Mouse (Mus musculus) B cell, adult 2 months (primary cell): ENCODE data around the gene Dnah8.
"Not testable (repeated sequence)": the region's sequence is repeated elsewhere in the genome, so short reads cannot be mapped to it uniquely, and the experiment has no call there.

ENCODE experiments used
- DNase-seq, 2 experiments: peaks; one replicate each; pipeline ENCODE4 v3.0.0; 2022

Gene Dnah8

DNA sequence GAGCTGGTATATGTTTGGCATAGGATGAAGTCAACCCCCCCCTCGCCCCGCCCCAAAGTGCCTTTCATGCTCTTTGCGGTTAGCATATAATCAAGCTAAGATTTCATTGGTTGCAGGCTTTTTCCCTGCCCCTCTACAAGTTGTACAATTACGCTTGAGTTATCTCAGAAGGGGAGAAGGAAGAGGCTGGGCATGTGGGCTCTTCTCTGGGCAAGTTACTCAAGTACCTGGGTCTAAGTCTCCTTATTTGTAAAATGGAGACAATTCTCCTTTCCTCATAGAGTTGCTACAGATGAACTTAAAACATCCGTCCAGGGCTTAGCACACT, 14.2 kb upstream of the Dnah8 start:
- DNase-seq = no peak

DNA sequence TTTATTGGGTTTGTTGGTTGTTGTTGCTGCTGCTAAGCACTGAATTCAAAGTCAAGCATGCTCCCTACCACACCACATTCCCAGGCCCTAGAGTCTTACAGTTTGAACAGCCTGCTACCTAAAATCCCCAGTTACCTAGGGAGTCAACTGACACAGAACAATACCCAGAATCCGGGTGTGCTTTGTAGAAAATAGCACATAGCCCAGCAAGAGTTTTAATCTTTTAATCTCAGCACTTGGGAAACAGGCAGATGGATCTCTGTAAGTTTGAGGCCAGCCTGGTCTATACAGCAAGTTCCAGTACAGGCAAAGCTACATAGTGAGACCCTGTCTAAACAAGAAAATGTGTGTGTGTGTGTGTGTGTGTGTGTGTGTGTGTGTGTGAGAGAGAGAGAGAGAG, 13.4 kb upstream of the Dnah8 start:
- no peak for DNase-seq

DNA sequence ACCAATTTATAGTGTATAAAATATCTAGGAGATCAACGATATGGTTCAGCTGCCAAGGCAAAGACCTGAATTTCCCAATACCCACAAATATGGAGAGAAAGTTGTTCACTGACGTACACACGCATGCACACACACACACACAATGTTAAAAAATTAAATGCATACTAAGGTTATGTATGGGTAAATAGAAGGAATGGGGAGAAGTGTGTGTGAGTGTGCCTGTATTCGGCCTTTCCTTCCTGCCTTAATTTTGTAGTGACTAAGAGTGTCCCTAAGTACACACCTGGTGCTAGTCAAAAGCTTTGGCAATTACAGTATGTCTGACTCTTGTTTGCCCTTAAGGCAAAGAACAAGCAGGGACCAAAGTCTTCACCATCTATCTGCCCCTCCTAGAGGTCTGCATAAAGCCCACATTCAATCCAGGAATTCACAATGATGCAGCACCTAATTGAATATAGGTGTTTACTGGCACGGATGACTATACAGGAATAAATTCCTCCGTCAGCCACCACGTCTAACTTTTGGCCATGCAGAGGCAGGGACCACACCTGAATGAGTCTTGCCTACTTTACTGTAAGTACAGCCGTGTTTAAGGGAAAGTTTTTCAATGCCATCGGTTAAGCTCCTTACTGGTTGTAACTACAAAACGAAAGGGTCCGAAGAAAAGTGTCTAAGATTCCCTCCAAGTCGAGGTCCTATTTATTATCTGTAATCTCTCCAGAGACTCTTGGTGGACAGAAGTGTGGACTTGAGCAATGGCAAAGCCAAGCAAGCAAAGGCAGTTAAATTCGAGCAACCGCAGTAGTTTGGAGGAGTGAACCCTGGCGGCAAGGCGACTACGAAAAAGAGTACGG, 12.7 kb upstream of the Dnah8 start:
- DNase-seq = peak in 1 of 2 experiments; percentile 17

DNA sequence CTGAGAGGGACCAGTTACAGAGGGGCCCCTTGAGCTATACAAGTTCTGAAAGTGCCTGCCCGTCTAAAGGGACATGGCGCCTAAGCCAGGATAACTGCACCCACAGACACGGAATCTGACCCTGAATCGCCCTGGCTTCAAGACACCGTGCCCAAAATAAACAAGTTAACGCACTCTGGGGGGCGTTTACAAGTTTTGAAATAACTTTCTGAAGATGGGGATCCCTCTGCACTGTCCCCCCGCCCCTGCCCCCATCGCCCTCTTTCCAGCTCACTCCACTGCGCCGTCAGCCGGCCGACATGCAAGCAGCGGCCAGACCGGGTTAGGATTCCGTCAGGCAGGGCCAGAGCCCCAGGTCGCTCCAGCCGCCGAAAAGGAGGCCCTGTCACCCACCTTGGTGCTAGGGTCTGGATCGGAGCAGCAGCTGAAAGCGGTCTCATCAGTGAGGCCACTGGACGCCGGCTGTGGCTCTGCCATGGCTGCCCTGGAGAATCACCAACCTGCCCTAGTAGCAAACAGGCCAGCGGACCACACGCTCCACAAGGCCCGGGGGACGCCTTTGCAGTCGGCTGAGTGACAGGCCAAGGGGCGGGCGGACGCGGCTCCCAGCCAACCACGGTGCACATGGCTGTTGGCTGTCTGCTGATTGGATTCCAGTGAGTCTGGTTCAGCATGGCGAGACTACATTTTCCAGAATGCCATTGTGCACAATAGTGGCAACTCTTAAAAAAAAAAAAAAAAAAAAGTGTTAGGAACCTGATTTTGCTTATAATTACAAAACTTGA, 11.9 kb upstream of the Dnah8 start:
- DNase-seq = peak; percentile 98

GRCm38 (mm10) chr17:30613350-30613749, 10.8 kb upstream of the Dnah8 start:
- DNase-seq = no peak

GRCm38 (mm10) chr17:30616203-30616602, 8.0 kb upstream of the Dnah8 start:
- no peak for DNase-seq

- DNase-seq = no peak
Observed at GRCm38 (mm10) chr17:30618136-30618891, 5.8 kb upstream of the Dnah8 start.

DNA sequence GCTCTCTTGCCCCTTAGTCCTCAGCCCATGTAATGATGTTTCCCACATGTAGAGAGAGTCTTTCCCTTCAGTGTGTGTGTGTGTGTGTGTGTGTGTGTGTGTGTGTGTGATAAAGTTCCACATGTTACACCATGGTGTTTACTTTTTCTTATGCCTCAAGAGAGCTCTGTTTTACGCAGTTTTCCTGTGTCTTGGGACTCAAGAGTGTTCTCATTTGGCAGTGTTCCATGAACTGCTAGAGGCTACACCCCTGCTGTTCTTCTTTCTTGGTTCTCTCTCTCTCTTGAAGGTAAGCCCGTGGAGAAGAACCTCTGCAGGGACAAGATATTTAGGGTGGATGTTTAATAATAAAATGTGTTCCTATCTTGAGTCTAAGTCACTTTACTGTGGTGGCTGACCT, 5.0 kb upstream of the Dnah8 start:
- no peak for DNase-seq

DNA sequence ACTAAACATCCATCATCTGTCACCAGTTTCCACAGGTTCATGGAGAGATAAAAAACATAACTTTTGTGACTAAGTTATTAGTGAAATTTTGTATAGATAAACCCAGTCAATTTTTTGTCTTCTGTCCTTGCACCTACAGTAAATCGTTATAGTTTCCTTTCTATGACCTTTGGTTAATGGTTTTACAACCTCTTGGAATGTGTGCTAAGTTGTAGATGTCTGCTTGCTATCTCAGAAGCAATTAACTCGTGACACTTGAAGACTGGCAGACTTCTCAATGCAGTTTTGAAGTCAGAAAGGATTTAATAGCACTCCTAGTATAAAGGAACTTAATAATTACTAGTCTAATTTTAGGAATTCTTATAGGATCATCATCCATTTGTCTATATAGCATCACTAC, 3.6 kb upstream of the Dnah8 start:
- no peak for DNase-seq

- DNase-seq = peak in 1 of 2 experiments; percentile 17
Observed at GRCm38 (mm10) chr17:30621450-30621849, 2.7 kb upstream of the Dnah8 start.

- no peak for DNase-seq
Observed at GRCm38 (mm10) chr17:30623200-30623599, 954 bp upstream of the Dnah8 start.

DNA sequence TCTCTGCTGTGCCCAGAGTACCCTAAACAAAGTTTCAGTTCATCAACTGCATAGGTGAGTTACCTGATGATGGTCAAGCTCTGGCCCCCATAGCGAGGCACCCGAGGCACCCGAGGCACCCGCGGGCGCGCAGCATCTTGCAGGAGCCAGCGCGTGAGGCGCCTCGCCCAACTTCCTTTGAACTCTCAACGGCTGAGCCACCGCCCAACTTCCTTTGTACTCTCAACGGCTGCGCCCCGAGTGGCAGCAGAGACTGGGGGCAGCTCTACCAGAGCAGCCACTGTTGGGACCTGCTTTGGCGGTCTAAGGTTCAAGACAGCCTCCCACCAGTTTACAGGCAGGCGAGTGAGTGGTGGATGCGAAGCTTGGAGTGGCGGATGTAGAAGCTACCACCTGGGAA, 2.6 kb downstream of the Dnah8 start, which contains the start of gene Glo1:
Glo1 (minus strand) TSS at position 153 of the 400 bp plus-strand sequence.
- not testable (repeated sequence) for DNase-seq

DNA sequence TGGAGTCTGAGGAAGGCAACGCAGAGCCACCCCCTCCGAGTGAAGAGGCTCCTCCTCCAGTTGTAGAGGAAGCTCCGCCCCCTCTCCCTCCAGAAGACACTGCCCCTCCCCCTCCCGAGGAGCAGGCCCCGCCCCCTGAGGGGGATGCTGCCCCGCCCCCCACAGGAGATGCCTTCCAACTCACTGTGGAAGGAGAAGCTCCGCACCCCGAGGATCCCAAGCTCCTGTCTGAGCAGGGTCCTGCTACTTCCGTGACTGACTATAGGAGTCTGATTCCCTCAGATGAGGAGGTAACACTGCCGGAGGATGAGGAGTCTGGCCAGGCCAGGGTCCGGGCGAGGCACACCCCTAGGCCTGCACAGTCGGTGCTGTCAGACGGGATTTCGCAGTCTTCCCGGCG, 11.2 kb downstream of the Dnah8 start:
- no peak for DNase-seq

GRCm38 (mm10) chr17:30637714-30638113, 13.6 kb downstream of the Dnah8 start:
- no peak for DNase-seq

GRCm38 (mm10) chr17:30638996-30639395, 14.8 kb downstream of the Dnah8 start:
- no peak for DNase-seq

GRCm38 (mm10) chr17:30640896-30641295, 16.7 kb downstream of the Dnah8 start:
- DNase-seq = no peak

GRCm38 (mm10) chr17:30648770-30649169, 24.6 kb downstream of the Dnah8 start:
- DNase-seq = peak; percentile 23 to 31

GRCm38 (mm10) chr17:30653010-30653409, 28.9 kb downstream of the Dnah8 start:
- DNase-seq = peak; percentile 63 to 68

- no peak for DNase-seq
Observed at GRCm38 (mm10) chr17:30657530-30658151, 33.5 kb downstream of the Dnah8 start.

GRCm38 (mm10) chr17:30658152-30658544, 34.0 kb downstream of the Dnah8 start:
- DNase-seq = peak; percentile 74 to 76

DNA sequence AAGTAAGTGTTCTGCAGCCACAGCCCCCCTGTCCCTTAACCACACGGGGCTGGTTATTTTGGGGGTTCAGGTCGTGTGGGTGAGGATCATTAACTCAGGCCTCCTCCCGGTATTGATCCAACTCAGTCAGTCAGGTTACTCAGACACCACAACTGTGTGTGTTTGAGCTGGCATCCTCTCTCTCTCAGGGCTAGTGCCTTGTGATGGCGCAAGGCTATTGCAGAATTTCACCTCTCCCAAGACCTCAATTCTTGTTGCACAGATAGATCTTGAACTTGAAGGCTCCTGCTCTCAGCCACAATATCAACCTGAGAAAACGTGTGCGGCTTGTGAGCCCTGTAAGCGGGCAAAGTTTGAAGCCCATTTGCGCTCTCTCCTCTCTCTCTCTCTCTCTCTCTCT, 38.0 kb downstream of the Dnah8 start:
- no peak for DNase-seq

DNA sequence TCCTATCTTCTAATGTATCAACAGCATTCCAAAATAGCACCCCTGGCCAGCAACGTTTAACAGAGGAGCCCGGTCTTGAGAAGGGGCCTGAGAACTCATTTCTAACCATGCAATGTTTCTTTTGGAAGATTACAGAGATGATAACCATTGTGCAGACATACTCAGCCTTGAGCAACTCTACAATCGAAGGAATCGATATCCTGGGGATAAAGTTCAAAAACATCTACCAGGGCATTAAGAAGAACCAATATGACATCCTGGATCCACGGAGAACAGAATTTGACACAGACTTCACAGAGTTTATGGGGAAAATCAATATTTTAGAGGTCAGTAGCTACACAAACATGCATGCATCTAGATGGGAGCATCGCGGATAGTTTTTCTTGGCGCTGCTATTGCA, 39.0 kb downstream of the Dnah8 start:
- DNase-seq = no peak

GRCm38 (mm10) chr17:30664856-30665255, 40.7 kb downstream of the Dnah8 start:
- no peak for DNase-seq
